Mouse (Mus musculus) T-helper 2 cell (primary cell): ENCODE results near the gene Slc6a16.

Experiments used
- in situ Hi-C: fragments of 300-600 bp; cut with MboI, MseI; formaldehyde crosslinking; loops from one replicate; pipeline ENCODE4 v1.15.1; 2025; ENCODE audit warnings: high pct_unique_total_duplicates

Slc6a16 gene

GRCm38 (mm10) chr7:45240633-45241388 is at the start of gene Slc6a16:
Slc6a16 (plus strand) TSS chr7:45241085.
- in situ Hi-C loops = no loop called here

GRCm38 (mm10) chr7:45191161-45191560 is 49.7 kb upstream of the Slc6a16 start:
- in situ Hi-C loops = no loop called here

GRCm38 (mm10) chr7:45191803-45192363 is 49.0 kb upstream of the Slc6a16 start:
- in situ Hi-C loops = no loop called here

- in situ Hi-C loops = no loop called here
Observed at GRCm38 (mm10) chr7:45192585-45193310, 48.1 kb upstream of the Slc6a16 start.

GRCm38 (mm10) chr7:45193406-45193805 is 47.5 kb upstream of the Slc6a16 start:
- in situ Hi-C loops = no loop called here

- in situ Hi-C loops = no loop called here
Observed at GRCm38 (mm10) chr7:45193871-45194785, 46.8 kb upstream of the Slc6a16 start.

GRCm38 (mm10) chr7:45195341-45196175 is 45.3 kb upstream of the Slc6a16 start:
- in situ Hi-C loops = no loop called here

GRCm38 (mm10) chr7:45196176-45196535 is 44.7 kb upstream of the Slc6a16 start:
- in situ Hi-C loops = no loop called here

GRCm38 (mm10) chr7:45196994-45197393 is 43.9 kb upstream of the Slc6a16 start:
- in situ Hi-C loops = no loop called here

GRCm38 (mm10) chr7:45198435-45198834 is 42.5 kb upstream of the Slc6a16 start:
- in situ Hi-C loops = no loop called here

- in situ Hi-C loops = no loop called here
Observed at GRCm38 (mm10) chr7:45198961-45199360, 41.9 kb upstream of the Slc6a16 start.

GRCm38 (mm10) chr7:45202654-45203053 is 38.2 kb upstream of the Slc6a16 start:
- in situ Hi-C loops = no loop called here

GRCm38 (mm10) chr7:45204380-45205143 is 36.3 kb upstream of the Slc6a16 start, which contains the start of gene Ccdc155:
Ccdc155 (minus strand) TSS chr7:45204892.
- in situ Hi-C loops = no loop called here

GRCm38 (mm10) chr7:45208260-45208659 is 32.6 kb upstream of the Slc6a16 start:
- in situ Hi-C loops = no loop called here

- in situ Hi-C loops = no loop called here
Observed at GRCm38 (mm10) chr7:45211070-45211469, 29.8 kb upstream of the Slc6a16 start.

- in situ Hi-C loops = no loop called here
Observed at GRCm38 (mm10) chr7:45211851-45212251, 29.0 kb upstream of the Slc6a16 start, which contains the start of gene Dkkl1. Dkkl1 (minus strand) TSS chr7:45212147.

- in situ Hi-C loops = no loop called here
Observed at GRCm38 (mm10) chr7:45212356-45212755, 28.5 kb upstream of the Slc6a16 start.

- in situ Hi-C loops = no loop called here
Observed at GRCm38 (mm10) chr7:45213708-45214107, 27.2 kb upstream of the Slc6a16 start.

GRCm38 (mm10) chr7:45215673-45216441 is 25.0 kb upstream of the Slc6a16 start, which contains the start of gene Tead2:
Tead2 (plus strand) TSS chr7:45215753.
- in situ Hi-C loops = no loop called here
